Comparison of ENCODE assay signal across 16 mouse cellular contexts in genomic region chr9:114851419-114852190, GRCm38 (mm10). TPM values are rescaled to one million over a fixed set of nuclear protein-coding genes. Genes with fewer than 3 reads are reported as not detected.
DNase-seq lines count a peak whose midpoint lies in the region; ATAC-seq and TF ChIP-seq lines count a peak whose summit lies in the region.
"Had no signal": no experiment of that assay in that cellular context is flagged by ENCODE, and none has a peak within 500 bp of the region (broad histone marks: within the 10 kb centered on the region; RNA-seq: fewer than 3 reads in every experiment).

No protein-coding gene starts in this region.

- no peak overlapping the region for H3K9ac ChIP-seq in heart, embryonic 12.5 days
- no peak overlapping the region for H3K9ac ChIP-seq in liver, postnatal 0 days (replicated peaks)
- no peak overlapping the region for H3K9ac ChIP-seq in liver, embryonic 11.5 days (ENCODE audit: low read depth, low read length)
- H3K9ac ChIP-seq in midbrain, embryonic 11.5 days (ENCODE audit: low read length), result no peak overlapping the region
- no peak overlapping the region for H3K9ac ChIP-seq in forebrain, embryonic 11.5 days (ENCODE audit: low read length)
- H3K9ac ChIP-seq: embryonic facial prominence, embryonic 12.5 days; forebrain, embryonic 12.5 days; limb, embryonic 15.5 days; midbrain, embryonic 12.5 days had no signal

- no peak for DNase-seq in heart, adult 8-10 months (ENCODE audit: low spot score)
- DNase-seq in liver, postnatal 0 days, result no peak
- DNase-seq in liver, embryonic 11.5 days (ENCODE audit: low spot score), result no peak
- peak; percentile 48 for DNase-seq in lung, postnatal 10 days
- no peak for DNase-seq in midbrain, embryonic 11.5 days (ENCODE audit: low spot score, missing footprints)
- DNase-seq in forebrain, embryonic 11.5 days (ENCODE audit: low spot score), result no peak
- DNase-seq in left cerebral cortex, adult 9 months (ENCODE audit: low spot score in 2 of 2), result no peak
- DNase-seq: adrenal gland, postnatal 25 days; cerebellum, postnatal 25 days; heart, postnatal 10 days had no signal

- peaks cover 17% of the 10 kb centered on the region; the same call in 1 of the 2 replicates for H3K27me3 ChIP-seq in heart, embryonic 12.5 days (replicated peaks)
- H3K27me3 ChIP-seq in liver, postnatal 0 days (ENCODE audit: insufficient read depth, low read length), result no peaks in the 10 kb centered on the region
- H3K27me3 ChIP-seq in liver, embryonic 11.5 days (replicated peaks; ENCODE audit: control insufficient read depth, insufficient read depth, low read length), result 0 out of 2 replicates have a peak, but pooled peaks cover 2% of the 10 kb centered on the region
- H3K27me3 ChIP-seq in midbrain, embryonic 11.5 days (ENCODE audit: control insufficient read depth, insufficient read depth, low read length), result no peaks in the 10 kb centered on the region
- no peaks in the 10 kb centered on the region for H3K27me3 ChIP-seq in forebrain, embryonic 11.5 days (ENCODE audit: control insufficient read depth, insufficient read depth, low read length)
- H3K27me3 ChIP-seq: limb, embryonic 15.5 days had no signal

- TF ChIP-seq CTCF in liver, postnatal 0 days (IDR thresholded peaks at IDR 0.05; ENCODE audit: low read depth), result no peak

- no peak for TF ChIP-seq EP300 in liver, postnatal 0 days (IDR thresholded peaks at IDR 0.05; ENCODE audit: low read depth)

- H3K4me1 ChIP-seq in heart, embryonic 12.5 days (replicated peaks), result no peaks in the 10 kb centered on the region
- peaks cover 5% of the 10 kb centered on the region for H3K4me1 ChIP-seq in liver, postnatal 0 days (ENCODE audit: insufficient read depth)
- H3K4me1 ChIP-seq in liver, embryonic 11.5 days (replicated peaks; ENCODE audit: control insufficient read depth, insufficient read depth, low read length), result no peaks in the 10 kb centered on the region
- H3K4me1 ChIP-seq in midbrain, embryonic 11.5 days (ENCODE audit: control insufficient read depth, insufficient read depth, low read length), result no peaks in the 10 kb centered on the region
- no peaks in the 10 kb centered on the region for H3K4me1 ChIP-seq in forebrain, embryonic 11.5 days (replicated peaks; ENCODE audit: control insufficient read depth, insufficient read depth, low read length)
- H3K4me1 ChIP-seq: embryonic facial prominence, embryonic 12.5 days; forebrain, embryonic 12.5 days; midbrain, embryonic 12.5 days had no signal

- peak; percentile 73 for ATAC-seq in heart, embryonic 12.5 days (ENCODE audit: insufficient number of reproducible peaks, low FRiP score)
- 0 out of 2 replicates have a peak, but pooled peaks have one; percentile 12 for ATAC-seq in liver, postnatal 0 days
- ATAC-seq in liver, embryonic 11.5 days (replicated peaks; ENCODE audit: low FRiP score), result no peak
- no peak for ATAC-seq in midbrain, embryonic 11.5 days (ENCODE audit: low FRiP score)
- no peak for ATAC-seq in forebrain, embryonic 11.5 days (replicated peaks; ENCODE audit: low FRiP score)

- no peaks in the 10 kb centered on the region for H3K36me3 ChIP-seq in heart, embryonic 12.5 days
- no peaks in the 10 kb centered on the region for H3K36me3 ChIP-seq in liver, postnatal 0 days (replicated peaks; ENCODE audit: insufficient read depth, low read length)
- H3K36me3 ChIP-seq in liver, embryonic 11.5 days (ENCODE audit: control insufficient read depth, insufficient read depth, low read length), result no peaks in the 10 kb centered on the region
- H3K36me3 ChIP-seq in midbrain, embryonic 11.5 days (ENCODE audit: control insufficient read depth, insufficient read depth, low read length), result no peaks in the 10 kb centered on the region
- H3K36me3 ChIP-seq in forebrain, embryonic 11.5 days (ENCODE audit: control insufficient read depth, insufficient read depth, low read length), result no peaks in the 10 kb centered on the region
- H3K36me3 ChIP-seq: embryonic facial prominence, embryonic 12.5 days; forebrain, embryonic 12.5 days; limb, embryonic 15.5 days; midbrain, embryonic 12.5 days had no signal

- H3K27ac ChIP-seq in heart, embryonic 12.5 days (ENCODE audit: poor library complexity, severe bottlenecking), result no peak overlapping the region
- H3K27ac ChIP-seq in liver, postnatal 0 days (ENCODE audit: low read depth), result no peak overlapping the region
- H3K27ac ChIP-seq in liver, embryonic 11.5 days (ENCODE audit: low read depth, low read length), result no peak overlapping the region
- H3K27ac ChIP-seq in midbrain, embryonic 11.5 days (ENCODE audit: low read depth, low read length), result no peak overlapping the region
- H3K27ac ChIP-seq in forebrain, embryonic 11.5 days (ENCODE audit: low read depth, low read length), result no peak overlapping the region
- H3K27ac ChIP-seq: embryonic facial prominence, embryonic 12.5 days; forebrain, embryonic 12.5 days; left cerebral cortex, adult 2 months; limb, embryonic 15.5 days; midbrain, embryonic 12.5 days had no signal

- no peaks in the 10 kb centered on the region for H3K9me3 ChIP-seq in heart, embryonic 12.5 days (replicated peaks)
- no peaks in the 10 kb centered on the region for H3K9me3 ChIP-seq in liver, postnatal 0 days (ENCODE audit: low read length)
- H3K9me3 ChIP-seq in liver, embryonic 11.5 days (ENCODE audit: control insufficient read depth, low read length), result no peaks in the 10 kb centered on the region
- H3K9me3 ChIP-seq in midbrain, embryonic 11.5 days (ENCODE audit: control insufficient read depth, low read length), result no peaks in the 10 kb centered on the region
- no peaks in the 10 kb centered on the region for H3K9me3 ChIP-seq in forebrain, embryonic 11.5 days (ENCODE audit: control insufficient read depth, low read length)
- H3K9me3 ChIP-seq: embryonic facial prominence, embryonic 12.5 days; forebrain, embryonic 12.5 days; limb, embryonic 15.5 days; midbrain, embryonic 12.5 days had no signal

- 54% methylated on average over 8 of the region's 8 CpGs for WGBS in heart, embryonic 12.5 days
- WGBS in liver, postnatal 0 days (ENCODE audit: insufficient replicate concordance), result 23% methylated on average over 8 of the region's 8 CpGs
- WGBS in liver, embryonic 11.5 days, result 36% methylated on average over 8 of the region's 8 CpGs
- WGBS in midbrain, embryonic 11.5 days, result 77% methylated on average over 8 of the region's 8 CpGs
- 79% methylated on average over 8 of the region's 8 CpGs for WGBS in forebrain, embryonic 11.5 days

- H3K4me3 ChIP-seq in heart, embryonic 12.5 days, result no peak overlapping the region
- no peak overlapping the region for H3K4me3 ChIP-seq in liver, postnatal 0 days (ENCODE audit: low read depth, low read length)
- no peak overlapping the region for H3K4me3 ChIP-seq in liver, embryonic 11.5 days (ENCODE audit: low read depth, low read length)
- H3K4me3 ChIP-seq in midbrain, embryonic 11.5 days (ENCODE audit: low read depth, low read length), result no peak overlapping the region
- no peak overlapping the region for H3K4me3 ChIP-seq in forebrain, embryonic 11.5 days (ENCODE audit: low read depth, low read length)
- H3K4me3 ChIP-seq: embryonic facial prominence, embryonic 12.5 days; forebrain, embryonic 12.5 days; left cerebral cortex, adult 2 months; limb, embryonic 15.5 days; midbrain, embryonic 12.5 days had no signal

- H3K4me2 ChIP-seq in heart, embryonic 12.5 days, result no peak overlapping the region
- no peak overlapping the region for H3K4me2 ChIP-seq in liver, postnatal 0 days (ENCODE audit: low read depth, low read length)
- H3K4me2 ChIP-seq in liver, embryonic 11.5 days, result no peak overlapping the region
- H3K4me2 ChIP-seq in midbrain, embryonic 11.5 days, result no peak overlapping the region
- H3K4me2 ChIP-seq in forebrain, embryonic 11.5 days (ENCODE audit: low read depth, low read length, severe bottlenecking), result no peak overlapping the region
- H3K4me2 ChIP-seq: embryonic facial prominence, embryonic 12.5 days; forebrain, embryonic 12.5 days; limb, embryonic 15.5 days; midbrain, embryonic 12.5 days had no signal

RNA-seq across cellular contexts. Expression of gene Cmtm8, which starts 7.6 kb away (rescaled TPM):
- 14.9 and 16.2 TPM in 2 replicates for polyA plus RNA-seq in heart, embryonic 12.5 days (2016; fragmentation: Nextera tagmentation; extraction: Ambion mirVana)
- 10 to 100 TPM; 11.5 to 12.5 (median 11.7) TPM for total RNA-seq in heart, adult 8-10 months (2022)
- 109 and 110 TPM in 2 replicates for polyA plus RNA-seq in liver, postnatal 0 days (2015; fragmentation: Nextera tagmentation; extraction: Ambion mirVana)
- 21.2 and 24.8 TPM in 2 replicates for polyA plus RNA-seq in liver, embryonic 11.5 days (2014; fragmentation: Nextera tagmentation; extraction: Ambion mirVana)
- 13.6 and 15.5 TPM in 2 replicates for polyA plus RNA-seq in midbrain, embryonic 11.5 days (2014; fragmentation: Nextera tagmentation; extraction: Ambion mirVana)
- polyA plus RNA-seq in forebrain, embryonic 11.5 days (2014; fragmentation: Nextera tagmentation; extraction: Ambion mirVana), result 19.1 and 21.2 TPM in 2 replicates

Comparison
In these comparisons a context has a peak if more than half of its experiments do, and no peak if none do; other contexts are left out.
1. ATAC-seq: peak in heart, embryonic 12.5 days (single experiment) and liver, postnatal 0 days (single experiment); none in liver, embryonic 11.5 days (single experiment), midbrain, embryonic 11.5 days (single experiment) and forebrain, embryonic 11.5 days (single experiment).